Mouse (Mus musculus) liver, embryonic 15.5 days (tissue): ENCODE results near the gene Cfap65. TPM values are rescaled to one million over a fixed set of nuclear protein-coding genes. Genes with fewer than 3 reads are reported as not detected.

ENCODE experiments used
- ATAC-seq: fragments of 200-750 bp; cut with Nextera tagmentation; 2 replicates; pipeline ENCODE4 v1.8.0; 2017; ENCODE audit warnings: moderate number of reproducible peaks, mild to moderate bottlenecking, moderate library complexity; ENCODE audit not compliant: insufficient read depth
- H3K27ac ChIP-seq: fragments of 300-500 bp; sonication (generic); replicated peaks from 2 replicates; pipeline ENCODE4 v1.5.1; 2015; ENCODE audit warnings: mild to moderate bottlenecking, inconsistent platforms
- H3K27me3 ChIP-seq: fragments of 300-500 bp; sonication (generic); 2 replicates; pipeline ENCODE4 v1.6.1; 2015; ENCODE audit warnings: mild to moderate bottlenecking, inconsistent platforms
- H3K36me3 ChIP-seq: fragments of 300-500 bp; sonication (generic); replicated peaks from 2 replicates; pipeline ENCODE4 v1.6.1; 2015; ENCODE audit warnings: moderate library complexity, mild to moderate bottlenecking, inconsistent platforms
- H3K4me1 ChIP-seq: fragments of 300-500 bp; sonication (generic); replicated peaks from 2 replicates; pipeline ENCODE4 v1.6.1; 2015; ENCODE audit warnings: inconsistent platforms
- H3K4me2 ChIP-seq: fragments of 300-500 bp; sonication (generic); 2 replicates; pipeline ENCODE4 v1.6.1; 2015; ENCODE audit warnings: moderate library complexity, mild to moderate bottlenecking, inconsistent platforms
- H3K4me3 ChIP-seq: fragments of 300-500 bp; sonication (generic); replicated peaks from 2 replicates; pipeline ENCODE4 v1.5.1; 2015; ENCODE audit warnings: mild to moderate bottlenecking, inconsistent platforms
- H3K9ac ChIP-seq: fragments of 300-500 bp; sonication (generic); 2 replicates; pipeline ENCODE4 v1.6.1; 2015; ENCODE audit warnings: moderate library complexity, mild to moderate bottlenecking, inconsistent platforms
- H3K9me3 ChIP-seq: fragments of 300-500 bp; sonication (generic); replicated peaks from 2 replicates; pipeline ENCODE4 v1.6.1; 2016; ENCODE audit warnings: inconsistent platforms
- WGBS: fragments of 180-500 bp; shearing (Covaris S2); methylation state at CpG from one replicate; pipeline ENCODE4 v1.1.7; 2015; ENCODE audit warnings: mixed read lengths; ENCODE audit not compliant: insufficient replicate concordance; 5-methylcytosine and 5-hydroxymethylcytosine counted together
- polyA plus RNA-seq: library from polyadenylated mRNA; unstranded; fragments of >200 nt; fragmentation: Nextera tagmentation; extraction: Ambion mirVana; gene quantifications from 2 replicates; pipeline ENCODE4 v1.2.1, GENCODE M21; 2015

Gene Cfap65
- not detected in 2 replicates for polyA plus RNA-seq

- H3K4me3 ChIP-seq, result no peak within 1 kb of the TSS
- no peak within 1 kb of the TSS for H3K9ac ChIP-seq
- no peak within 1 kb of the TSS for H3K27ac ChIP-seq
- no peak for ATAC-seq
- no peaks in the 10 kb centered on the region for H3K4me1 ChIP-seq
- no peaks in the 10 kb centered on the region for H3K9me3 ChIP-seq
- H3K27me3 ChIP-seq, result peaks cover 48% of the 10 kb centered on the region
- under 1% methylated on average over 18 of the region's 18 CpGs for WGBS
- H3K36me3 ChIP-seq, result no peaks in the 10 kb centered on the region
- peak within 1 kb of the TSS; percentile 20; the same call in 1 of the 2 replicates for H3K4me2 ChIP-seq
These were observed at the start of gene Cfap65 for GRCm38 (mm10) chr1:74935402-74935801. TSS of gene Cfap65 (minus strand) at chr1:74935599.

- no peak overlapping the region for H3K9ac ChIP-seq
- no peaks in the 10 kb centered on the region for H3K36me3 ChIP-seq
- 66% methylated on average over 8 of the region's 8 CpGs for WGBS
- no peaks in the 10 kb centered on the region for H3K9me3 ChIP-seq
- H3K4me3 ChIP-seq, result no peak overlapping the region
- H3K4me2 ChIP-seq, result no peak overlapping the region
- H3K27ac ChIP-seq, result no peak overlapping the region
- no peak for ATAC-seq
- no peaks in the 10 kb centered on the region for H3K27me3 ChIP-seq
- H3K4me1 ChIP-seq, result no peaks in the 10 kb centered on the region
These were observed 41.6 kb upstream of the Cfap65 start for GRCm38 (mm10) chr1:74977001-74977400.

DNA sequence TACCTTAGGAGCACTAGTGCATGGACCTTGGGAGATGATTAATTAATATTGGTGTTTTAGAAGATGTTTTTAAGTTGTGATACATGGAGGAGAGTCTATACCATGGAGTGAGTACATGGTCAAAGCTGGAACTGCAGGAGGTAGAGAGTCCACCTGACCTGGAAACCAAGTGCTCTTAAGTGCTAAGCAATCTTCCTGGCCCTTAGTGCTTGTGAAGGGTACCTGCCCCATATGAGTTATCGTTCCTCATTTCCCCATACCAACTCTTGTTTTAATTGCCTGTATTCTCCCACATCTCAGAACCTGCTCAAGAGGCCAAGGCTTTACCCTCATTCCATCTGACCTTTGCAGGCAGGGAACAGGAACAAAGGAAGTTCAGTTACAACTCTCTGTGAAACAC, 40.5 kb upstream of the Cfap65 start:
- no peak overlapping the region for H3K27ac ChIP-seq
- H3K4me1 ChIP-seq, result no peaks in the 10 kb centered on the region
- H3K9me3 ChIP-seq, result no peaks in the 10 kb centered on the region
- no peak for ATAC-seq
- H3K9ac ChIP-seq, result no peak overlapping the region
- no peak overlapping the region for H3K4me2 ChIP-seq
- H3K36me3 ChIP-seq, result no peaks in the 10 kb centered on the region
- WGBS, result 88% methylated on average over 1 of the region's 1 CpGs
- no peak overlapping the region for H3K4me3 ChIP-seq
- H3K27me3 ChIP-seq, result no peaks in the 10 kb centered on the region

GRCm38 (mm10) chr1:74973590-74973989, 38.2 kb upstream of the Cfap65 start:
- no peak for ATAC-seq
- Histone ChIP-seq H3K27me3 (no peaks in the 10 kb centered on the region), H3K9ac (no peak overlapping the region), H3K27ac (no peak overlapping the region), H3K4me2 (no peak overlapping the region), H3K9me3 (no peaks in the 10 kb centered on the region), H3K36me3 (no peaks in the 10 kb centered on the region), H3K4me1 (no peaks in the 10 kb centered on the region; the same call in 1 of the 2 replicates), H3K4me3 (no peak overlapping the region)
- 62% methylated on average over 6 of the region's 6 CpGs for WGBS

DNA sequence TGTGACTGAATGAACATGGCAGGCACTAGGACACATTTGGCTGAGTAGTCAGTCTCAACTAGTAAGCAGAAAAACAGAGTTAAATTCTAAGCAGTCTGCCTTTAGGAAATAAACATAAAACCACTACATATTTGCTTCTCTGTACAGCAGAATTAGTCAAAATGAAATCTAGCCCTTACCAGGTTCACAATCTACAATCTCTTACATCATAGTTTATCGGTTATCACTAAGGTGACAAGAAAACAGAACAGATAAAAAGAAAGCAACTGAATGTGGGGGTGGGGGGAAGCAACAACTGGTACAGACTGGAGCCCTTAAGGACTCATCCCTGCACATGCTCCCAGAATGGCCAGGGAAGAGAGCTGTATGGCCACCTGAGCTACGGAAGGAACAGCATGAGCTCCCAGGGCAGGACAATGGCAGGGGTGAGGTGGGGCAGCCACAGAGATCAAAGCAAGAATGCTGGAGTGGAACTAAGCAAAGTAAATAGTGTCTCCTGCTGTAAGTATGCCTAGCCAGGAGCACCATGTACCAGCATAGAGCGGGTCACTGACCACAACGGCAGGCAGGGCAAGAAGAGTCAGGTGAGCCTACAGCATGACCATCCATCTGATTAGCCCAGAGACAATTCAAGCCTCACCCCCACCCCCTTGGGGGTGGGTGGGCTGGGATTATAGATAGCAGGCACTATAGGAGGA, 36.1 kb upstream of the Cfap65 start:
- H3K27ac ChIP-seq, result peak overlapping the region; percentile 24; the same call in 1 of the 2 replicates
- whole genome bisulfite sequencing, result 50% methylated on average over 4 of the region's 4 CpGs
- H3K27me3 ChIP-seq, result no peaks in the 10 kb centered on the region
- ATAC-seq, result peak; percentile 82
- no peak overlapping the region for H3K9ac ChIP-seq
- H3K36me3 ChIP-seq, result no peaks in the 10 kb centered on the region
- H3K4me1 ChIP-seq, result no peaks in the 10 kb centered on the region; the same call in 1 of the 2 replicates
- no peak overlapping the region for H3K4me3 ChIP-seq
- H3K9me3 ChIP-seq, result no peaks in the 10 kb centered on the region
- H3K4me2 ChIP-seq, result no peak overlapping the region

- Histone ChIP-seq H3K9ac (no peak overlapping the region), H3K9me3 (no peaks in the 10 kb centered on the region), H3K27ac (no peak overlapping the region), H3K4me3 (no peak overlapping the region), H3K4me2 (no peak overlapping the region), H3K36me3 (no peaks in the 10 kb centered on the region), H3K4me1 (peaks cover 4% of the 10 kb centered on the region), H3K27me3 (no peaks in the 10 kb centered on the region)
- 42% methylated on average over 8 of the region's 8 CpGs for WGBS
- no peak for ATAC-seq
These were observed 32.7 kb upstream of the Cfap65 start for GRCm38 (mm10) chr1:74967962-74968580.

DNA sequence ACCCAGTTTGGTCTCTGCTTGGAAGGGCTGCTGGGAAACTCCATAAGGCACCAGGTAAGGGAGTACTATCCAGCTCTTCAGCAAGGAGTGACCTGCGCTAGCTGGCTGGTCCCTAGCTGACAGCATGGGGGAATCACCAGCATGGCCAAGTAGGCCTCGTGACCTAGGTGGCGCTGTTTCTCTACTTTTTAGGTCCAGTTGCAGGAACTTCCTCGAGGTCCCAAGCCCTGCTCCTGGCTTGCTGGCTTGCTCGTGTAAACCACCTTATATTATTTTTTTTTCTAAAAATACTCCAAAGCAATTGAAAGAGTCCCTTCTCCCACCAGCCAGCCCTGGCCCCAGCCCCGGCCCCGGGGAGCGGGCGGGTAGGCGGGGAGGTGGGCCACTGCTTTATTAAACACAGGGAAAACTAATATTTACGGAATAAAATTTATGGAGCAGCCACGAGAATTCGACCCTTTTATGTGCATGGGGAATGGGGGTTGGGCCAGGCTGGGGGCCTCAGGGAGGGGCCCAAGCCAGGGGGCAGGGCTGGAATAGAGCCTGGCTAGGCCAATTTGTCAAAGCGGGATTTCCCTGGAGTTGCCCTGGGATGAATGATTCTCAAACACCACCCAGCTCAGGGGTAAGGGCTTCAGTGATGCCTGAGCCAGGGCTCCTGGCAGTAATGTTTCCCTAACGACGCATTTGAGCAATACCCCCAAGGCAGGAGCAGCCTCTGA, 29.3 kb upstream of the Cfap65 start:
- no peaks in the 10 kb centered on the region for H3K36me3 ChIP-seq
- peaks cover 4% of the 10 kb centered on the region; the same call in 1 of the 2 replicates for H3K4me1 ChIP-seq
- H3K27ac ChIP-seq, result no peak overlapping the region
- no peak overlapping the region for H3K4me2 ChIP-seq
- H3K27me3 ChIP-seq, result no peaks in the 10 kb centered on the region
- no peak for ATAC-seq
- no peak overlapping the region for H3K9ac ChIP-seq
- no peaks in the 10 kb centered on the region for H3K9me3 ChIP-seq
- 19% methylated on average over 16 of the region's 16 CpGs for WGBS
- no peak overlapping the region for H3K4me3 ChIP-seq

DNA sequence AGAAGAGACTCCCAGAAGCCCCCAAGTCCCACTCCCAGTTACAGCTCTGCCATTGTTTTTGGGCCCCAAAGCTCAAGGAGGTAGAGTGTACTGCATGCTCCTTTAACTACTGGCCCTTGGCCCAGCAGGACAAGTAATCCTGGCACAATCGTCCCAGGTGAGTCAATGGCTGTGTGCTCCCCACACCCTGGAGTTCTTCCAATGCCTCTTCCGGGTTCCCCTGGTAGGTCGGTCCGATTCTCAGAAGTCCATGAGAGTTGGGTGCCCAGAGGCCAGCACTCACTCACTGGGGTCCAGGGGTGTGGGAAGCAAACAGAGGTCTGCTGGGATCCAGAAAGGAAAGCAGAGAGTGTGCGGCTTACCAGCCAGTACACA, 27.4 kb upstream of the Cfap65 start:
- no peaks in the 10 kb centered on the region for H3K27me3 ChIP-seq
- 58% methylated on average over 5 of the region's 5 CpGs for WGBS
- H3K36me3 ChIP-seq, result no peaks in the 10 kb centered on the region
- ATAC-seq, result no peak
- H3K4me2 ChIP-seq, result 0 out of 2 replicates have a peak overlapping the region, but pooled peaks have one; percentile 16
- H3K4me1 ChIP-seq, result peaks cover 4% of the 10 kb centered on the region; the same call in 1 of the 2 replicates
- no peaks in the 10 kb centered on the region for H3K9me3 ChIP-seq
- no peak overlapping the region for H3K9ac ChIP-seq
- peak overlapping the region; percentile 73 for H3K27ac ChIP-seq
- no peak overlapping the region for H3K4me3 ChIP-seq

DNA sequence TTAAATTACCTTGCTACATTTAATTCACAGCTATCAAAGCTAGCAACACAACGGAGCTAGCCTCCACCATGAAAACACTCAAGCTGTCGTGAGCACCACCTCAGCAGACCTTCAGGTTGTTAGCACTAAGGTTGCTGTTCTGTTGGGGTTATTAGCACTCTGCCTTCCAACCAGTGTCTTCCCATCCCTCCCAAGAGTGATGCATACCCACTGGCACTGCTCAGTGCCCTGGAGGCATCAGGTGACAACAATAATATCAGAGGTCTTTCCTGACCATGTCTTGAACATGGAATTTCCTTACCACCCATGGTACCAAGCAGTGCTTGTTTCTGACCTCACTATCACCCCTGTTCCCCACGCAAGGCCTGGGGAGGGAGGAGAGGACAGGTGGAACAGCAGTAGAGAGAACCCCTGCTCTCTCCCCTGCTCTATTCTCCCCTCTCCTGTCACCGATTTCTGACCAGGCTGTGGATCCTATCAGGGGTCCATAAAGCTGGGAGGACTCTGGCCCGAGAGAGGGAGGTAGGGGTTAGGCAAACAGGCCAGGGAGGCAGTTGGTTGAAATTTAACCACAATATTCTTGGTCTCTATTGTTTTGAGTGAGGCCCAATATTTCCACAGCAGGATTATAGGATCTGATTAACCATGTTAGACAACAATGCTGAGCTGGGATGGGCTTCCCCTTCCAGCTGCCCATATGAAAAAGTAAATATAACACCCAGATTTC, 26.9 kb upstream of the Cfap65 start:
- no peaks in the 10 kb centered on the region for H3K36me3 ChIP-seq
- ATAC-seq, result peak; percentile 56
- no peak overlapping the region for H3K9ac ChIP-seq
- H3K27ac ChIP-seq, result peak overlapping the region; percentile 73
- H3K4me3 ChIP-seq, result no peak overlapping the region
- 42% methylated on average over 5 of the region's 5 CpGs for WGBS
- peaks cover 4% of the 10 kb centered on the region; the same call in 1 of the 2 replicates for H3K4me1 ChIP-seq
- peak overlapping the region; percentile 16; the same call in 1 of the 2 replicates for H3K4me2 ChIP-seq
- no peaks in the 10 kb centered on the region for H3K27me3 ChIP-seq
- H3K9me3 ChIP-seq, result no peaks in the 10 kb centered on the region

DNA sequence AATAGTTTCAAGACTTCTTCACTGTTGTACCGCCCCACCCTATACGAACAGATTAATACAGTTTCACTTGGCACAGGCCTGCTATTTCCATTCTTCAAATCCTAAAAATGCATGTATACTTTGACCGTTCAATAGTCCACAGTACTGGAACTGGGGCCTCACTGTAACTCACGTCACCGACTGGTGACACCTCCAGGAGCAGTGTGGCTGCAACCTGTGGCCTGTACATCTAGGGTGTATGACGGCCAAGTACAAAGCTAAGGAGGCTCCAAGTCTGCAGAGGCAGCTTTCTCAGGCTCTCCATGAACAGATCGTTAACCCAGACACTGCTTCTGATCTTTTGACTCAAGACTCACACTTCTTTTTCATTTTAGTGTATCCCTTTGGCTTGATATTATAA, 26.3 kb upstream of the Cfap65 start:
- peaks cover 4% of the 10 kb centered on the region; the same call in 1 of the 2 replicates for H3K4me1 ChIP-seq
- no peaks in the 10 kb centered on the region for H3K36me3 ChIP-seq
- no peak overlapping the region for H3K4me3 ChIP-seq
- H3K27me3 ChIP-seq, result no peaks in the 10 kb centered on the region
- H3K9me3 ChIP-seq, result no peaks in the 10 kb centered on the region
- ATAC-seq, result peak; percentile 65
- peak overlapping the region; percentile 73 for H3K27ac ChIP-seq
- WGBS, result 58% methylated on average over 7 of the region's 7 CpGs
- H3K9ac ChIP-seq, result no peak overlapping the region
- H3K4me2 ChIP-seq, result no peak overlapping the region
